Mouse (Mus musculus) fibroblast of lung, adult 2 months (primary cell): ENCODE results near the gene Ms4a8a.
"Not testable (repeated sequence)": the region's sequence is repeated elsewhere in the genome, so short reads cannot be mapped to it uniquely, and the experiment has no call there.

Experiments used
- DNase-seq: peaks from one replicate; pipeline ENCODE4 v3.0.0-alpha.2; 2011; ENCODE audit warnings: low read depth

Gene Ms4a8a

GRCm38 (mm10) chr19:11080934-11081333 lies at the start of gene Ms4a8a:
Gene Ms4a8a (minus strand): TSS chr19:11081102.
- DNase-seq = no peak

- DNase-seq = no peak
Observed at GRCm38 (mm10) chr19:11129702-11130101, 48.8 kb upstream of the Ms4a8a start.

GRCm38 (mm10) chr19:11121016-11121420 lies 40.1 kb upstream of the Ms4a8a start:
- DNase-seq = not testable (repeated sequence)

- no peak for DNase-seq
Observed at GRCm38 (mm10) chr19:11119338-11119737, 38.4 kb upstream of the Ms4a8a start.

GRCm38 (mm10) chr19:11107746-11108145 lies 26.8 kb upstream of the Ms4a8a start:
- DNase-seq = no peak

- DNase-seq = no peak
Observed at GRCm38 (mm10) chr19:11101880-11102279, 21.0 kb upstream of the Ms4a8a start.

- no peak for DNase-seq
Observed at GRCm38 (mm10) chr19:11098401-11098800, 17.5 kb upstream of the Ms4a8a start.

GRCm38 (mm10) chr19:11092131-11092530 lies 11.2 kb upstream of the Ms4a8a start:
- not testable (repeated sequence) for DNase-seq

GRCm38 (mm10) chr19:11070364-11070763 lies 10.5 kb downstream of the Ms4a8a start:
- DNase-seq = no peak

GRCm38 (mm10) chr19:11065202-11065875 lies 15.6 kb downstream of the Ms4a8a start:
- no peak for DNase-seq

- no peak for DNase-seq
Observed at GRCm38 (mm10) chr19:11060900-11061299, 20.0 kb downstream of the Ms4a8a start.

GRCm38 (mm10) chr19:11059967-11060366 lies 20.9 kb downstream of the Ms4a8a start:
- no peak for DNase-seq

GRCm38 (mm10) chr19:11055700-11056099 lies 25.2 kb downstream of the Ms4a8a start:
- DNase-seq = not testable (repeated sequence)

GRCm38 (mm10) chr19:11053277-11053676 lies 27.6 kb downstream of the Ms4a8a start:
- no peak for DNase-seq

- DNase-seq = no peak
Observed at GRCm38 (mm10) chr19:11052877-11053276, 28.0 kb downstream of the Ms4a8a start.

GRCm38 (mm10) chr19:11050286-11050685 lies 30.6 kb downstream of the Ms4a8a start:
- no peak for DNase-seq

GRCm38 (mm10) chr19:11049426-11049825 lies 31.5 kb downstream of the Ms4a8a start:
- no peak for DNase-seq

- no peak for DNase-seq
Observed at GRCm38 (mm10) chr19:11048503-11048902, 32.4 kb downstream of the Ms4a8a start.

GRCm38 (mm10) chr19:11048009-11048408 lies 32.9 kb downstream of the Ms4a8a start:
- no peak for DNase-seq

- no peak for DNase-seq
Observed at GRCm38 (mm10) chr19:11044996-11045711, 35.7 kb downstream of the Ms4a8a start.

- no peak for DNase-seq
Observed at GRCm38 (mm10) chr19:11044671-11044995, 36.3 kb downstream of the Ms4a8a start.

GRCm38 (mm10) chr19:11037570-11037969 lies 43.3 kb downstream of the Ms4a8a start:
- no peak for DNase-seq

GRCm38 (mm10) chr19:11022382-11022781 lies 58.5 kb downstream of the Ms4a8a start:
- no peak for DNase-seq

GRCm38 (mm10) chr19:11017891-11018290 lies 63.0 kb downstream of the Ms4a8a start, which contains the start of gene Ms4a18:
Gene Ms4a18 (minus strand): TSS chr19:11018031.
- DNase-seq = no peak
